Mouse (Mus musculus) embryo, embryonic 11 days (tissue): ENCODE results near the gene Aacs.
"Not testable (repeated sequence)": the region's sequence is repeated elsewhere in the genome, so short reads cannot be mapped to it uniquely, and the experiment has no call there.

Experiments used
- DNase-seq: peaks from one replicate; pipeline ENCODE4 v3.0.0-alpha.2; 2015

Gene Aacs

GRCm38 (mm10) chr5:125466483-125466882, 9.1 kb upstream of the Aacs start:
- no peak for DNase-seq

- DNase-seq = no peak
These were observed 8.4 kb upstream of the Aacs start for GRCm38 (mm10) chr5:125467261-125467660.

GRCm38 (mm10) chr5:125470713-125471112, 4.9 kb upstream of the Aacs start:
- no peak for DNase-seq

- DNase-seq = no peak
These were observed 2.7 kb upstream of the Aacs start for GRCm38 (mm10) chr5:125472796-125473475.

GRCm38 (mm10) chr5:125475030-125475429, 584 bp upstream of the Aacs start:
- no peak for DNase-seq

GRCm38 (mm10) chr5:125476286-125476625, 642 bp downstream of the Aacs start:
- peak; percentile 16 for DNase-seq

- DNase-seq = no peak
These were observed 1.2 kb downstream of the Aacs start for GRCm38 (mm10) chr5:125476799-125477198.

GRCm38 (mm10) chr5:125477533-125477932, 1.9 kb downstream of the Aacs start:
- no peak for DNase-seq

- no peak for DNase-seq
These were observed 2.4 kb downstream of the Aacs start for GRCm38 (mm10) chr5:125478037-125478436.

GRCm38 (mm10) chr5:125479376-125479775, 3.8 kb downstream of the Aacs start:
- DNase-seq = no peak

GRCm38 (mm10) chr5:125480434-125481231, 5.0 kb downstream of the Aacs start:
- no peak for DNase-seq

GRCm38 (mm10) chr5:125482474-125482873, 6.9 kb downstream of the Aacs start:
- DNase-seq = no peak

- no peak for DNase-seq
These were observed 8.3 kb downstream of the Aacs start for GRCm38 (mm10) chr5:125483712-125484611.

GRCm38 (mm10) chr5:125485031-125485778, 9.6 kb downstream of the Aacs start:
- DNase-seq = no peak

- DNase-seq = no peak
These were observed 10.5 kb downstream of the Aacs start for GRCm38 (mm10) chr5:125486088-125486487.

- DNase-seq = peak; percentile 39
These were observed 11.9 kb downstream of the Aacs start for GRCm38 (mm10) chr5:125487375-125488115.

GRCm38 (mm10) chr5:125488116-125488455, 12.5 kb downstream of the Aacs start:
- DNase-seq = no peak

GRCm38 (mm10) chr5:125488953-125489352, 13.3 kb downstream of the Aacs start:
- not testable (repeated sequence) for DNase-seq

GRCm38 (mm10) chr5:125491107-125491506, 15.5 kb downstream of the Aacs start:
- no peak for DNase-seq

- DNase-seq = no peak
These were observed 16.9 kb downstream of the Aacs start for GRCm38 (mm10) chr5:125492379-125493092.

GRCm38 (mm10) chr5:125493093-125493423, 17.4 kb downstream of the Aacs start:
- DNase-seq = no peak
